Mouse (Mus musculus) large intestine, adult 2 months (tissue): ENCODE measurements around the gene Coro1c. TPM values are rescaled to one million over a fixed set of nuclear protein-coding genes. Genes with fewer than 3 reads are reported as not detected.
"Not testable (repeated sequence)": the region's sequence is repeated elsewhere in the genome, so short reads cannot be mapped to it uniquely, and the experiment has no call there.

Experiments used
- DNase-seq: peaks from one replicate; pipeline ENCODE4 v3.0.0-alpha.2; 2012; ENCODE audit warnings: low read depth, low spot score
- WGBS: fragments of 180-500 bp; shearing (Covaris S2); methylation state at CpG from one replicate; pipeline ENCODE4 v1.1.7; 2018; 5-methylcytosine and 5-hydroxymethylcytosine counted together
- polyA plus RNA-seq: library from polyadenylated mRNA; depleted of rRNA; stranded (reverse); fragments of >200 nt; gene quantifications from 2 replicates; pipeline ENCODE4 v1.2.3, GENCODE M21; 2012; rRNA removed

Coro1c gene
- polyA plus RNA-seq, 1 experiment = 130 TPM

GRCm38 (mm10) chr5:113812638-113813037 is 95.9 kb downstream of the Coro1c start:
- no peak for DNase-seq
- 82% methylated on average over 2 of the region's 2 CpGs for WGBS

DNA sequence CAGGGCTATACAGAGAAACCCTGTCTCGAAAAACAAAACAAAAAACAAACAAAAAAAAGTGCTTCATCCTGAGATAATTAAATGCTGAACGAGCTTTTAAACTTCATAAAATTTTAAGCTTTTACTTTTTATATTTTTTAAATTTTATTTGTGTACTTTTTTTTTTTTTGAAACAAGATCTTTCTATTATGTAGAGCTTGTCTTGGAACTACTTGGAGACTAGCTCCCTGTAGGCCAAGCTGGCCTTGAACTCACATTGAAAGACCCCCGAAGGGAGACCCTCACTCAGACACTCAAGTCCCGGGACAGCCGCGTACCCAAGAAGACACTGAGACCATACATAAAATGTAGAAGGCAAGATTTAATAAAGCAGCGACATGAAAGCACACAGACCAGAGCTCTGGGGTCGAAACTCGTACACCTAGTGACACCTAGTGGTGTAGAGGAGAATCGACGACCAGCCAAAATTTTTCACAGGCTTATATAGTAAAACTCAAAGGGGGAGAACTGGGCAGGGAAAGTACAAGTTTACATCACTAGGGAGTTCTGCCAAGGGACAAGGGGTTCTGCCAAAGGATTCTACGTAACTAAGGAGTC is 96.6 kb downstream of the Coro1c start:
- not testable (repeated sequence) for DNase-seq
- WGBS = 20% methylated on average over 11 of the region's 12 CpGs

GRCm38 (mm10) chr5:113810111-113810510 is 98.4 kb downstream of the Coro1c start:
- DNase-seq = no peak
- 94% methylated on average over 4 of the region's 4 CpGs for WGBS

DNA sequence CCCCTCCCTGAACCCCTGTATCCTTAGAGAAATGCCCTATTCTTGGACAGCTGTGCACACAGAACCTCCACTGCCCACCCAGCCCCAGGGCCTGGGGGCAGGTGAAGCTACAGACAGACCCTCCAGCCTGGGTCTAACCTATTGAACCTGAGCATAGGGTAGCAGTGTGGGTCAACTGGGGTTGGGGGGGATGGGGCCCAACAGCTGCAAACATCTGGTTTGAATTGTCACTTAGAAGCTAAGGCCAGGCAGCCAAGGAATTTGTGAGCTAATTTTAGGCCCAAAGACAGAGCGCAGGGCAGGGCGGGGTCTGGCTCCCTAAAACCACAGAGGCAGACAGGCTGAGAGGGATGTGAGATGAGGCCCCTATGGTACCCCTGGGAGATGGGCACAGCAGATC is 100.4 kb downstream of the Coro1c start:
- WGBS = 72% methylated on average over 2 of the region's 2 CpGs
- no peak for DNase-seq

GRCm38 (mm10) chr5:113807712-113808111 is 100.8 kb downstream of the Coro1c start:
- WGBS = 60% methylated on average over 9 of the region's 9 CpGs
- DNase-seq = no peak

DNA sequence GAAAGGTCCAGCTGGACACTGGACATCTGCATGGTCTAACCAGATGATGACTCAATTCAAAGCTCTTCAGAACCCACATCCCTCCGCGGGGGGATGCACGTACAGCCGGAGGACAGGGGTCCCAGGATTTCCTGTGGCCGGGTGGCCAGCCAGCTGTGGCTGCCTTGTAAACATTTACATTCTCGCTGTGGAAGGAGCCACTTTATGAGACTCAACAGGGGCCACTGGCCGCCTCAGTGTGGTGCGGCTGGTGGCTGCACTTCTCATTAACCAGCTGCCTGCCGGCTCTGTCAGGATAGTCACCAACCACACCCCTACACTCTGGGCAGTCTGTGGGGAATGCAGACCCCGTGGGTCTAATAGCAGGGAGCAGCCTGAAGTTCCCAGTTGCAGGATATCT is 102.1 kb downstream of the Coro1c start:
- DNase-seq = no peak

DNA sequence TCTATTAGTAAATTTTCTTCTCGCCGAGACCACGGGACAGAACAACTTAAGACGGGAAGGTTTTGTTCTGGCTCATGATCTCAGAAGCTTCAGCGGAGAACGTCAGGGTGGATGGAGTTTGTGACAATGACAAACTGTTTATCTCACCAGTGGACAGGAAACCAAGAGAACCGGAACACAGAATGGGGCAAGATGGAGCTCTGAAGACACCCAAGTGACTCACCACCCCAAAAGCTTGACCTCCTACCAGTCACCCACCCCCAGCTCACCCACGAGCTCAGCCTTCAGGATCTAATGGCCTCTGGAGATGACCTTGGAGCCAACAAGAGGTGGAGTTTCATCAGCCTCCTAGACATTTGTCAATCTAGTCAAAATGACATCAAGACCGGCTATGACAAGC is 103.3 kb downstream of the Coro1c start:
- 72% methylated on average over 9 of the region's 9 CpGs for WGBS
- DNase-seq = no peak

More for the DNA sequence above, 102.1 kb downstream of the Coro1c start:
- 15% methylated on average over 10 of the region's 10 CpGs for WGBS

DNA sequence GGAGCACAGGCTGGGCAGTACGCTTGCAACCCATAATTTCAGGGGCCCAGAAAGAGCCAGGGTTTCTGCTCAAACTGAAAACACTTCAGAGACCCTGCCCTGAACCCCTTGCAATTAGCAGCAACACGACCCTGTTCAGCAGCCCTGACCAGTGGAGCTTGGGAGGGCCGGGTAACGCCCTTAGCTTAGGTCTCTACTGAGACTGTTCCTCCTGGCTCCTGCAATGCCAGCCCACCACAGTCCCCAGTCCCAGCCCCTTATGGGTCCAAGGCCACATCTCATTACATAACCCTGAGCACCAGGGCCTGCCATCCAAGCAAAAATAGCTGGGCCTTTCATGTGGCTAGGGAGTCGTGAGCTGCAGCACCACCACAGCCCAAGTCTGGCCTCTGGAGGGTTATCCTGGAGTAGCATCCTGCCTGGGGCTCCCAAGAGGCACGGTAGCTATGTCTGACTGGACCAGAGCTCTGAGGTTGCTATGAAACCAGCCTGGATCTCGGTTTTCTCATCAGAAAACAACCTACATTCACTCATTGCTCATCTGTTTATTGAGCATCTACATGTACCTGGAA is 104.1 kb downstream of the Coro1c start:
- no peak for DNase-seq
- 35% methylated on average over 7 of the region's 7 CpGs for WGBS

- no peak for DNase-seq
- WGBS = under 1% methylated on average over 11 of the region's 11 CpGs
These were observed 108.3 kb downstream of the Coro1c start, which contains the start of gene Tmem119 for GRCm38 (mm10) chr5:113800280-113800679. Tmem119 (minus strand) TSS chr5:113800516.

- DNase-seq = no peak
- 42% methylated on average over 5 of the region's 5 CpGs for WGBS
These were observed 108.9 kb downstream of the Coro1c start for GRCm38 (mm10) chr5:113799691-113800090.

DNA sequence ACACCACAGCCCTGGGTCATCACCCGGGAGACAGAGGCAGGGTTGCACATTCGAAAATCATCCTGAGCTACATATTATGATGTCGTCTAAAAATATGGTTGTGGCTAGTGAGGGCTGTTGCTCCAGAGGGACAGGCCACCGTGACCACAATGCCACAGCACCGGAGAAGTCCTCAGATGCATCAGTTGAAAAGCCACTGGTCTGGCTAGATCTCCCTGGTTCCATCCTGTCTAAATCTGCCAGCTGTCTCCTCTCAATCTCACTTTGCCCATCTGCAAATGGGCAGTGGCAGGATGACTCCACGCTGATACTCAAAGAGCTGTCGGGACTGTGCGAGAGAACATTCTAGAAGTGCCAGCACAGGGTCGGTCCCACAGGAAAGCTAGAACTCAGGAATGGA is 110.0 kb downstream of the Coro1c start:
- WGBS = 63% methylated on average over 9 of the region's 9 CpGs

GRCm38 (mm10) chr5:113797149-113797882 is 111.2 kb downstream of the Coro1c start:
- WGBS = 24% methylated on average over 19 of the region's 19 CpGs
- no peak for DNase-seq

More for the DNA sequence above, 110.0 kb downstream of the Coro1c start:
- DNase-seq = no peak

GRCm38 (mm10) chr5:113796401-113797148 is 112.0 kb downstream of the Coro1c start:
- no peak for DNase-seq
- WGBS = 8% methylated on average over 13 of the region's 13 CpGs

Other genes starting within 250 kb of the Coro1c start
- gene 1700069L16Rik, start 184.0 kb downstream of the Coro1c start, polyA plus RNA-seq = not detected in 2 replicates
- 4.3 and 5.8 TPM in 2 replicates for gene Ficd, start 173.0 kb downstream of the Coro1c start, polyA plus RNA-seq
- gene Sart3, start 136.2 kb downstream of the Coro1c start, polyA plus RNA-seq = 14.6 and 20.7 TPM in 2 replicates
- 79.0 and 86.3 TPM in 2 replicates for gene Iscu, start 136.0 kb downstream of the Coro1c start, polyA plus RNA-seq
- gene Tmem119, start 108.2 kb downstream of the Coro1c start, polyA plus RNA-seq = 14.4 and 14.5 TPM in 2 replicates
- 32.2 and 38.6 TPM in 2 replicates for gene Selplg, start 76.1 kb downstream of the Coro1c start, polyA plus RNA-seq
- 7.4 and 12.1 TPM in 2 replicates for gene Ssh1, start 85.1 kb upstream of the Coro1c start, polyA plus RNA-seq
- gene Dao, start 94.9 kb upstream of the Coro1c start, polyA plus RNA-seq = 4.1 and 12.5 TPM in 2 replicates
- 11.2 and 14.7 TPM in 2 replicates for gene Usp30, start 156.7 kb upstream of the Coro1c start, polyA plus RNA-seq
- gene Svop, start 182.8 kb upstream of the Coro1c start, polyA plus RNA-seq = 0.33 and 0.38 TPM in 2 replicates
- 8.9 and 9.9 TPM in 2 replicates for gene Alkbh2, start 219.5 kb upstream of the Coro1c start, polyA plus RNA-seq
- gene Ung, start 221.6 kb upstream of the Coro1c start, polyA plus RNA-seq = 10.5 and 11.7 TPM in 2 replicates
- 2.8 and 4.5 TPM in 2 replicates for gene Acacb, start 237.8 kb upstream of the Coro1c start, polyA plus RNA-seq